Mouse (Mus musculus): Measurements from ENCODE around the gene Kdm4b. TPM values are rescaled to one million over a fixed set of nuclear protein-coding genes. Genes with fewer than 3 reads are reported as not detected.

Kdm4b gene
- polyA plus RNA-seq (2015; fragmentation: Illumina TruSeq; extraction: RNeasy Lipid Tissue Mini Kit (QIAGEN cat#74804); ENCODE audit: insufficient read depth, low read depth, low replicate concordance), result 7.8 TPM

GRCm38 (mm10) chr17:56325450-56326152, at the start of gene Kdm4b:
Gene Kdm4b, plus strand, starts transcription at chr17:56326062.

GRCm38 (mm10) chr17:56276643-56277566, 49.0 kb upstream of the Kdm4b start, which contains the start of gene Ticam1:
Gene Ticam1, minus strand, starts transcription at chr17:56276786.

GRCm38 (mm10) chr17:56292531-56293222, 33.2 kb upstream of the Kdm4b start, which contains the start of gene Plin3:
Gene Plin3, minus strand, starts transcription at chr17:56292873.

GRCm38 (mm10) chr17:56300186-56300585, 25.7 kb upstream of the Kdm4b start, which contains the start of gene Arrdc5:
Gene Arrdc5, minus strand, starts transcription at chr17:56300286.

GRCm38 (mm10) chr17:56303160-56303846, 22.6 kb upstream of the Kdm4b start, which contains the start of gene Uhrf1:
Gene Uhrf1, plus strand, starts transcription at chr17:56303321.

Other genes with a start within 250 kb of the Kdm4b start
- 60.5 TPM for gene Hdgfl2, start 246.4 kb upstream of the Kdm4b start, polyA plus RNA-seq (2015; fragmentation: Illumina TruSeq; extraction: RNeasy Lipid Tissue Mini Kit (QIAGEN cat#74804); ENCODE audit: insufficient read depth, low read depth, low replicate concordance)
- 5.1 TPM for gene Plin4, start 216.3 kb upstream of the Kdm4b start, polyA plus RNA-seq (2015; fragmentation: Illumina TruSeq; extraction: RNeasy Lipid Tissue Mini Kit (QIAGEN cat#74804); ENCODE audit: insufficient read depth, low read depth, low replicate concordance)
- not detected for gene Plin5, start 208.5 kb upstream of the Kdm4b start, polyA plus RNA-seq (2015; fragmentation: Illumina TruSeq; extraction: RNeasy Lipid Tissue Mini Kit (QIAGEN cat#74804); ENCODE audit: insufficient read depth, low read depth, low replicate concordance)
- gene Lrg1, start 204.1 kb upstream of the Kdm4b start, polyA plus RNA-seq (2015; fragmentation: Illumina TruSeq; extraction: RNeasy Lipid Tissue Mini Kit (QIAGEN cat#74804); ENCODE audit: insufficient read depth, low read depth, low replicate concordance), result 8.8 TPM
- gene Sema6b, start 185.7 kb upstream of the Kdm4b start, polyA plus RNA-seq (2015; fragmentation: Illumina TruSeq; extraction: RNeasy Lipid Tissue Mini Kit (QIAGEN cat#74804); ENCODE audit: insufficient read depth, low read depth, low replicate concordance), result 3.3 TPM
- gene Tnfaip8l1, start 163.6 kb upstream of the Kdm4b start, polyA plus RNA-seq (2015; fragmentation: Illumina TruSeq; extraction: RNeasy Lipid Tissue Mini Kit (QIAGEN cat#74804); ENCODE audit: insufficient read depth, low read depth, low replicate concordance), result 0.44 TPM
- 25.8 TPM for gene Mydgf, start 142.1 kb upstream of the Kdm4b start, polyA plus RNA-seq (2015; fragmentation: Illumina TruSeq; extraction: RNeasy Lipid Tissue Mini Kit (QIAGEN cat#74804); ENCODE audit: insufficient read depth, low read depth, low replicate concordance)
- 13.7 TPM for gene Dpp9, start 107.2 kb upstream of the Kdm4b start, polyA plus RNA-seq (2015; fragmentation: Illumina TruSeq; extraction: RNeasy Lipid Tissue Mini Kit (QIAGEN cat#74804); ENCODE audit: insufficient read depth, low read depth, low replicate concordance)
- gene Fem1a, start 69.3 kb upstream of the Kdm4b start, polyA plus RNA-seq (2015; fragmentation: Illumina TruSeq; extraction: RNeasy Lipid Tissue Mini Kit (QIAGEN cat#74804); ENCODE audit: insufficient read depth, low read depth, low replicate concordance), result 6.3 TPM
- gene Ticam1, start 49.3 kb upstream of the Kdm4b start, polyA plus RNA-seq (2015; fragmentation: Illumina TruSeq; extraction: RNeasy Lipid Tissue Mini Kit (QIAGEN cat#74804); ENCODE audit: insufficient read depth, low read depth, low replicate concordance), result 3.3 TPM
- 7.7 TPM for gene Plin3, start 33.2 kb upstream of the Kdm4b start, polyA plus RNA-seq (2015; fragmentation: Illumina TruSeq; extraction: RNeasy Lipid Tissue Mini Kit (QIAGEN cat#74804); ENCODE audit: insufficient read depth, low read depth, low replicate concordance)
- not detected for gene Arrdc5, start 25.8 kb upstream of the Kdm4b start, polyA plus RNA-seq (2015; fragmentation: Illumina TruSeq; extraction: RNeasy Lipid Tissue Mini Kit (QIAGEN cat#74804); ENCODE audit: insufficient read depth, low read depth, low replicate concordance)
- 0.39 TPM for gene Uhrf1, start 22.7 kb upstream of the Kdm4b start, polyA plus RNA-seq (2015; fragmentation: Illumina TruSeq; extraction: RNeasy Lipid Tissue Mini Kit (QIAGEN cat#74804); ENCODE audit: insufficient read depth, low read depth, low replicate concordance)
- gene Ptprs, start 150.4 kb downstream of the Kdm4b start, polyA plus RNA-seq (2015; fragmentation: Illumina TruSeq; extraction: RNeasy Lipid Tissue Mini Kit (QIAGEN cat#74804); ENCODE audit: insufficient read depth, low read depth, low replicate concordance), result 11.7 TPM
- not detected for gene Znrf4, start 186.4 kb downstream of the Kdm4b start, polyA plus RNA-seq (2015; fragmentation: Illumina TruSeq; extraction: RNeasy Lipid Tissue Mini Kit (QIAGEN cat#74804); ENCODE audit: insufficient read depth, low read depth, low replicate concordance)
- gene Gm20219, start 228.3 kb downstream of the Kdm4b start, polyA plus RNA-seq (2015; fragmentation: Illumina TruSeq; extraction: RNeasy Lipid Tissue Mini Kit (QIAGEN cat#74804); ENCODE audit: insufficient read depth, low read depth, low replicate concordance), result 1.6 TPM

Measured in pancreas, adult 10 weeks (tissue).